Mouse (Mus musculus) midbrain, embryonic 12.5 days (tissue): ENCODE data around the gene Olfr711. TPM values are rescaled to one million over a fixed set of nuclear protein-coding genes. Genes with fewer than 3 reads are reported as not detected.
"Not testable (repeated sequence)": the region's sequence is repeated elsewhere in the genome, so short reads cannot be mapped to it uniquely, and the experiment has no call there.

Source experiments
- ATAC-seq: fragments of 200-750 bp; cut with Nextera tagmentation; 2 replicates; pipeline ENCODE4 v1.8.0; 2017; ENCODE audit warnings: low read depth, moderate TSS enrichment, moderate library complexity; ENCODE audit not compliant: low FRiP score
- H3K27ac ChIP-seq: fragments of 300-500 bp; sonication (generic); replicated peaks from 2 replicates; pipeline ENCODE4 v1.5.1; 2016; ENCODE audit warnings: mild to moderate bottlenecking
- H3K27me3 ChIP-seq: fragments of 300-500 bp; sonication (generic); 2 replicates; pipeline ENCODE4 v1.6.1; 2016; ENCODE audit warnings: mild to moderate bottlenecking
- H3K36me3 ChIP-seq: fragments of 300-500 bp; sonication (generic); 2 replicates; pipeline ENCODE4 v1.6.1; 2016
- H3K4me1 ChIP-seq: fragments of 300-500 bp; sonication (generic); 2 replicates; pipeline ENCODE4 v1.6.1; 2016
- H3K4me2 ChIP-seq: fragments of 300-500 bp; sonication (generic); replicated peaks from 2 replicates; pipeline ENCODE4 v1.6.1; 2016; ENCODE audit warnings: mild to moderate bottlenecking, moderate library complexity
- H3K4me3 ChIP-seq: fragments of 300-500 bp; sonication (generic); 2 replicates; pipeline ENCODE4 v1.5.1; 2016; ENCODE audit warnings: mild to moderate bottlenecking
- H3K9ac ChIP-seq: fragments of 300-500 bp; sonication (generic); replicated peaks from 2 replicates; pipeline ENCODE4 v1.6.1; 2016; ENCODE audit warnings: mild to moderate bottlenecking, moderate library complexity
- H3K9me3 ChIP-seq: fragments of 300-500 bp; sonication (generic); 2 replicates; pipeline ENCODE4 v1.6.1; 2016; ENCODE audit warnings: mild to moderate bottlenecking
- WGBS: fragments of 180-500 bp; shearing (Covaris S2); methylation state at CpG from one replicate; pipeline ENCODE4 v1.1.7; 2016; 5-methylcytosine and 5-hydroxymethylcytosine counted together
- polyA plus RNA-seq: library from polyadenylated mRNA; unstranded; fragments of >200 nt; fragmentation: Nextera tagmentation; extraction: Ambion mirVana; gene quantifications from 2 replicates; pipeline ENCODE4 v1.2.1, GENCODE M21; 2016

Olfr711 gene
- not detected in 2 replicates for polyA plus RNA-seq

DNA sequence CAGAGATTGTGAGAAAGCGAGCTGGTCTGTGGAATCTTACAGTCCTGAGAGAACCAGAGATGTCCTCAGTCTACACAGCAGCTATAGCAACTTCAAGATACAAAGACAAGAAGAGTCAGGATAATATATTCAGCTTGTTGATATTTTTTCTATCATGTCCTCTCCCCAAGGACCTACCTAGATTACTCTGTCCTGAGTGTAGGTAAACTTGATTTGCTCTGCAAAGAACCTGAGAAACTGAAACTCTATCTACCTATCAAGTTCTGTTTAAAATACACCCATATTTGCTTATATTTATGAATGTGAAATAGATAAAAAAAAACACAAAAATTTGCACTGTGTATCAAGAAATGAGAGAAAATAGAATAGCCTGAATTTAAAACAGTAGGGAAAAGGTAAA lies at the start of gene Olfr711:
Gene Olfr711, minus strand, starts transcription at position 101 of the 400 bp plus-strand sequence.
- ATAC-seq: no peak
- H3K9ac ChIP-seq: no peak within 1 kb of the TSS
- H3K27ac ChIP-seq: no peak within 1 kb of the TSS
- WGBS: 81% methylated on average over 1 of the region's 1 CpGs
- H3K4me3 ChIP-seq: no peak within 1 kb of the TSS
- H3K27me3 ChIP-seq: no peaks in the 10 kb centered on the region
- H3K9me3 ChIP-seq: no peaks in the 10 kb centered on the region
- no peaks in the 10 kb centered on the region for H3K36me3 ChIP-seq
- no peaks in the 10 kb centered on the region for H3K4me1 ChIP-seq
- H3K4me2 ChIP-seq: no peak within 1 kb of the TSS

DNA sequence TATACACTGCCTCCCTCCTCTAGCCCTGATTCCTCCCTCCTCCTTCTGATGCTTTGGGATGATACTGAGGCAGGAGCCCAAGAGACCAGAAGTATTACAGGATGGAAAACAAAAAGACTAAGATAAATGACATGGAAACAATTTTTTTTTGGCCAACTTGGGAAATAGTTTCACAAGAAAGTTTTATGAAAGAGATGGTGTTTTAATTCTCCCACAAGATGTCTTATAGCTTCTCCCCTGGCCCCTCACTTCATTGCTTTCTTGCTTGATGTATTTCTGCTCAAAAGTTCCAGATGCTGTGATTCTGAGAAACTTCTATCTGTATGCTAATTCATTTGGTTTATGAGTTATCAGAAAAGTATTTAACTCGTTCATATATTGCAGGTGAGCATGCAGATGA lies 30.7 kb upstream of the Olfr711 start, which contains the start of gene Olfr2:
Gene Olfr2, minus strand, starts transcription at position 101 of the 400 bp plus-strand sequence.
- no peaks in the 10 kb centered on the region for H3K4me1 ChIP-seq
- no peaks in the 10 kb centered on the region for H3K27me3 ChIP-seq
- H3K36me3 ChIP-seq: no peaks in the 10 kb centered on the region
- H3K9me3 ChIP-seq: no peaks in the 10 kb centered on the region
- H3K27ac ChIP-seq: no peak within 1 kb of the TSS
- ATAC-seq: no peak
- H3K4me2 ChIP-seq: no peak within 1 kb of the TSS
- WGBS: 50% methylated on average over 1 of the region's 1 CpGs
- H3K4me3 ChIP-seq: no peak within 1 kb of the TSS
- H3K9ac ChIP-seq: no peak within 1 kb of the TSS

DNA sequence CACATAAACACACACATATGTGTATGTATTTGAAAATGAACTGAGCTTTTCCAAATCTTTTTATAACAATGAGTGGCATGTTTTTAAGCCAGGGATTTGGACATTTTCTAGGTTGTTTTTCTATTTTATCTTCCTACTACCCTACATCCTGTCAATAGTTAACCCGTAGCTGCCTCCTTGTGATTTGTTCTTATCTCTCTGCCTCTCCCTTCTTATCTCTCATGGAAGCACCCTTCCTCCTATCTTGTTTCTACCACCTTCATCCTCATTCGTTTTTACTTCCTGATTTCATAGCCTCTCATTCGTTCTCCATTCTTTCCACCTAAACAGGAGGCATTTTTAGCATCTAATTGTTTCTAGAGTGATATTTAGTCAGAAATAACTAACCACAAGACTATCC lies 28.9 kb upstream of the Olfr711 start:
- ATAC-seq: no peak
- WGBS: 70% methylated on average over 3 of the region's 3 CpGs
- no peaks in the 10 kb centered on the region for H3K4me1 ChIP-seq

DNA sequence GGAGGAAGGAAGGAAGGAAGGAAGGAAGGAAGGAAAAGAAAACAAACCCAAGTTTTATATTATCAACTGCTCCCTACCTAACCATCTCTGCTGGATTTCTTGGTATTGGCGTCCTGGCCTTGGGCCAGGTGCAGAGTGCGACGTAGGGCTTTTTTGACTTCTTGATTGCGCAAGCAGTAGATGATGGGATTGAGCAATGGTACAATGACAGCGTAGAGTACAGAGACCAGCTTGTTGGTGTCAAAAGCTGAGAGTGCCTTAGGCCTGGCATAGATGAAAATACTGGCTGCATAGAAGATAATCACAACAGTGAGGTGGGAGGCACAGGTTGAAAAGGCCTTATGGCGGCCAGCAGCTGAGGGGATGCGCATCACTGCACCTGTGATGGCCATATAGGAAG lies 25.5 kb upstream of the Olfr711 start:
- no peaks in the 10 kb centered on the region for H3K27me3 ChIP-seq
- H3K9ac ChIP-seq: no peak overlapping the region
- H3K27ac ChIP-seq: no peak overlapping the region
- no peaks in the 10 kb centered on the region for H3K36me3 ChIP-seq
- no peaks in the 10 kb centered on the region for H3K4me1 ChIP-seq
- no peak for ATAC-seq
- H3K4me2 ChIP-seq: no peak overlapping the region
- no peaks in the 10 kb centered on the region for H3K9me3 ChIP-seq
- H3K4me3 ChIP-seq: no peak overlapping the region
- 94% methylated on average over 7 of the region's 7 CpGs for WGBS

More for the DNA sequence above, 28.9 kb upstream of the Olfr711 start:
- no peak overlapping the region for H3K27ac ChIP-seq
- no peaks in the 10 kb centered on the region for H3K36me3 ChIP-seq
- H3K27me3 ChIP-seq: no peaks in the 10 kb centered on the region
- no peak overlapping the region for H3K9ac ChIP-seq
- H3K4me3 ChIP-seq: no peak overlapping the region
- no peak overlapping the region for H3K4me2 ChIP-seq
- H3K9me3 ChIP-seq: no peaks in the 10 kb centered on the region

DNA sequence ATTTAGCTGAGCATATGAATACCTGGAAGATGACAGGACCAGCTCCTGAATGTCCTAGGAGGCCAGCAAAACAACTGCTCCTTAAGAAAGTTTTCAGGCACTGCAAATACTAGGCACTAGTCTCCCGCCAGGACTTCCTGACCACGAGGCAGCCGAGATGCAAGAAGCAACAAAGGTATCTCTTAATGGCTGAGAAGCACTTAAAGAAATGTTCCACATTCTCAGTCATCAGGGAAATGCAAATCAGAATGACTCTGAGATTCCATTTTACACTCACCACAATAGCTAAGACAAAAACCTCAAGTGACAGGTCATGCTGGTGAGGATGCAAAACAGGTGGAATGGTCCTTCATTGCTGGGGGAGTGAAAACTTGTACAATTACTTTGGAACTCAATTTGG lies 10.0 kb upstream of the Olfr711 start:
- 92% methylated on average over 3 of the region's 3 CpGs for WGBS
- Histone ChIP-seq H3K4me3 (no peak overlapping the region), H3K27me3 (no peaks in the 10 kb centered on the region), H3K4me2 (no peak overlapping the region), H3K27ac (no peak overlapping the region), H3K4me1 (no peaks in the 10 kb centered on the region), H3K9ac (no peak overlapping the region), H3K9me3 (no peaks in the 10 kb centered on the region), H3K36me3 (no peaks in the 10 kb centered on the region)
- ATAC-seq: no peak

DNA sequence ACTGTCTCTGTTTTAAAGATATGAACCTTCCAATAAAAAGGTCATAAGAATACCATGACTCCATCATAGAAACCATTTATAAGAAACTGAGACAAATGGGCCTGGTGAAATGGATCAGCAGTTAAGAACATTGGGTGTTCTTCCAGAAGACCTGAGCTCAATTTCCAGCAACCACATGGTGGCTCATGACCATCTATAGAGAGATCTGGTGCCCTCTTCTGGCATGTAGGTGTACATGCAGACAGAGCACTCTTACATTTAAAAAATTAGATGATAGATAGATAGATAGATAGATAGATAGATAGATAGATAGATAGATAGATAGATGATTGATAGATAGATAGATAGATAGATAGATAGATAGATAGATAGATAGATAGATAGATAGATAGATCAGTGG lies 7.8 kb downstream of the Olfr711 start:
- not testable (repeated sequence) for H3K9ac ChIP-seq, H3K9me3 ChIP-seq, H3K4me2 ChIP-seq, ATAC-seq, H3K36me3 ChIP-seq, H3K4me1 ChIP-seq, H3K27ac ChIP-seq, H3K27me3 ChIP-seq, H3K4me3 ChIP-seq

DNA sequence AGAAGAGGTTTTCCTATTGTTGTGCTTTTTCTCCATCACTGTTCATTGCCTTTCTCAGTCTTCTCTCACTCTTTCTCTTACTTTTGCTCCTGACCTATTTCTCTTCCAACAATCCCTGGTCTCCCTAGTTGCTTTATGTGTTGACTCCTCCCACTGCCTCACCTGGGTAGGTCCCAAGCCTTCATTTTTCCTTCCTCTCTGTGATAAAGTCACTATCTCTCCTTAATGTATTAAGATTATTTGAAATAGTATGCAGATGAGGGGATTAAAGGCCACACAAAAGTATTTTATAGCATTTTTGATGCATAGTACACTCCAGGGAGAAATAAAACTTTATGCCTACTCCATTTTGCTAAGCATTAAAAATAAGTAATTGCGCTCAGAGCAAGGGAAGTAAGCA lies 11.4 kb downstream of the Olfr711 start, which contains the start of gene Olfr6:
Gene Olfr6, minus strand, starts transcription at position 101 of the 400 bp plus-strand sequence.
- Histone ChIP-seq H3K4me1 (no peaks in the 10 kb centered on the region), H3K4me3 (no peak within 1 kb of the TSS), H3K27ac (no peak within 1 kb of the TSS), H3K9ac (no peak within 1 kb of the TSS), H3K27me3 (no peaks in the 10 kb centered on the region), H3K36me3 (no peaks in the 10 kb centered on the region), H3K9me3 (no peaks in the 10 kb centered on the region), H3K4me2 (no peak within 1 kb of the TSS)
- no peak for ATAC-seq
- WGBS: 94% methylated on average over 1 of the region's 1 CpGs

DNA sequence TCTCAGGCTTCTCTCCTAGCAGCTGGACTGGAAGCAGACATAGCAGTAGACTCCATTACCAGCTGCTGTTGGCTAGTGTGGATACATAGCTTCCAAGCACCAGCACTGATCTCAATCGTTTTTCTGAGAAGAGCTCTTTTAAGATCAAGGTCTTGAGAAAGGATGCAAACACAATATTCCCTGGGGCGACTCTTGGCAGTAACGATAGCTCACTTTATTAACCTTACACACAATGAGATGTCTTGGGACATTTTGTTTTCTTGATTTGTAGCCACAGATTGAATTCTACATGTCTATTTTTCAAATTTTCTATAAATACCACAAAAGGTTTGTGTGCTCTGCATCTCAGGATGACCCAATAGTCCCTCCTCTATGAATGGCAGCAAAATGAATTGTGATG lies 27.0 kb downstream of the Olfr711 start, which contains the start of gene Olfr710:
Gene Olfr710, minus strand, starts transcription at position 101 of the 400 bp plus-strand sequence.
- Histone ChIP-seq H3K4me3 (no peak within 1 kb of the TSS), H3K9ac (no peak within 1 kb of the TSS), H3K27me3 (no peaks in the 10 kb centered on the region), H3K4me1 (no peaks in the 10 kb centered on the region), H3K27ac (no peak within 1 kb of the TSS), H3K36me3 (no peaks in the 10 kb centered on the region), H3K4me2 (no peak within 1 kb of the TSS), H3K9me3 (no peaks in the 10 kb centered on the region)
- no peak for ATAC-seq
- WGBS: 80% methylated on average over 3 of the region's 3 CpGs

DNA sequence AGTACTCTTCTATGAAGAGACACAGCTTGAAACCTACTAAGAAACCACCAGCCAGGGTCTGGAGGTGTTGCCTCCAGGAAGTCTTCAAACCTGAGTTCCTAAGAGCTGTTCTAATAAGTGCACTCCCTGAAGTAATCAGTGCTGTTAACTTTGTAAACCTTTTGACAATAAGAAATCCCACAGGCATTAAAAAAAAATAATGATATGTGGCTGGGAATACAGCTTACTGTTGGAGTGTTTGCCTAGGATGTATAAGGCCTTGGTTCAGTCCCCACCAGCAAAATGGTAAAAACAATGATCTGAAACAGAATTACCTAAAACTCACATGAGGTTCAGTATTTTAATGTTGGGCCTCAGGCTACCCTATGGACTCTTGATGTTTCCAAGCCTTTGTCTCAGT lies 43.1 kb downstream of the Olfr711 start, which contains the start of gene Olfr709-ps1:
Gene Olfr709-ps1, minus strand, starts transcription at position 101 of the 400 bp plus-strand sequence.
- Histone ChIP-seq H3K4me3 (no peak within 1 kb of the TSS), H3K27me3 (no peaks in the 10 kb centered on the region), H3K27ac (no peak within 1 kb of the TSS), H3K9ac (no peak within 1 kb of the TSS), H3K4me1 (no peaks in the 10 kb centered on the region), H3K4me2 (no peak within 1 kb of the TSS), H3K9me3 (no peaks in the 10 kb centered on the region), H3K36me3 (no peaks in the 10 kb centered on the region)
- no peak for ATAC-seq

DNA sequence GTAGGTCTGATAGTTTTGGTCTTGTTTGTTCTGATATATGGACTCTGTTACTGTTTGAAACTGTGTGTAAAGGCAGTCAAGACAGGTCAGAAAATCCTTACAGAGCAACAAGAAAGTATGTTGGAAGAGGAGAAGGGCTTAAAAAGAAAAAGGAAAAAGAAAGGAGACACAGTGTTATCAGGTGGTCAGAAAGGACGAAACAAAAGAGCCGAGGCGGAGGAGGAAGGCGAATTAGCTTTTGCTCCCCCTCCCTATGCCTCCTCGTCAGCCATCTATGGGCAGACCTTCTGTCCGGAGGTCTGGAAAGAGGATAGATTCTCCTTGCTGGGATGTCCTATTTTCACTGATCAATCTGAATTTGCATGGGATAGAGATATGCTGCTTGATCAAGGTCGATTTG lies 54.3 kb downstream of the Olfr711 start:
- 89% methylated on average over 7 of the region's 7 CpGs for WGBS
- not testable (repeated sequence) for H3K4me3 ChIP-seq, H3K27ac ChIP-seq, ATAC-seq, H3K9me3 ChIP-seq, H3K4me2 ChIP-seq, H3K27me3 ChIP-seq, H3K4me1 ChIP-seq, H3K9ac ChIP-seq, H3K36me3 ChIP-seq

Other genes with a start within 250 kb of the Olfr711 start
- gene Olfr697, start 233.0 kb downstream of the Olfr711 start, polyA plus RNA-seq: not detected in 2 replicates
- not detected in 2 replicates for gene Olfr698, start 220.1 kb downstream of the Olfr711 start, polyA plus RNA-seq
- not detected in 2 replicates for gene Olfr699, start 182.3 kb downstream of the Olfr711 start, polyA plus RNA-seq
- gene Olfr700, start 166.6 kb downstream of the Olfr711 start, polyA plus RNA-seq: not detected in 2 replicates
- not detected in 2 replicates for gene Olfr701, start 161.3 kb downstream of the Olfr711 start, polyA plus RNA-seq
- gene Olfr702, start 141.6 kb downstream of the Olfr711 start, polyA plus RNA-seq: not detected in 2 replicates
- not detected in 2 replicates for gene Olfr703, start 132.1 kb downstream of the Olfr711 start, polyA plus RNA-seq
- gene Olfr704, start 112.3 kb downstream of the Olfr711 start, polyA plus RNA-seq: not detected in 2 replicates
- not detected in 2 replicates for gene Olfr705, start 98.6 kb downstream of the Olfr711 start, polyA plus RNA-seq
- not detected in 2 replicates for gene Olfr706, start 87.3 kb downstream of the Olfr711 start, polyA plus RNA-seq
- not detected in 2 replicates for gene Olfr707, start 74.2 kb downstream of the Olfr711 start, polyA plus RNA-seq
- not detected in 2 replicates for gene Olfr1532-ps1, start 67.5 kb downstream of the Olfr711 start, polyA plus RNA-seq
- not detected in 2 replicates for gene Olfr709-ps1, start 43.2 kb downstream of the Olfr711 start, polyA plus RNA-seq
- not detected in 2 replicates for gene Olfr710, start 27.1 kb downstream of the Olfr711 start, polyA plus RNA-seq
- gene Olfr6, start 11.5 kb downstream of the Olfr711 start, polyA plus RNA-seq: not detected in 2 replicates
- not detected in 2 replicates for gene Olfr2, start 30.6 kb upstream of the Olfr711 start, polyA plus RNA-seq
- not detected in 2 replicates for gene Olfr713, start 55.7 kb upstream of the Olfr711 start, polyA plus RNA-seq
- not detected in 2 replicates for gene Olfr714, start 95.5 kb upstream of the Olfr711 start, polyA plus RNA-seq
- gene Olfr17, start 117.8 kb upstream of the Olfr711 start, polyA plus RNA-seq: not detected in 2 replicates
- gene Olfr715b, start 134.9 kb upstream of the Olfr711 start, polyA plus RNA-seq: not detected in 2 replicates
- gene Olfr715, start 155.6 kb upstream of the Olfr711 start, polyA plus RNA-seq: not detected in 2 replicates
- not detected in 2 replicates for gene Olfr716, start 162.9 kb upstream of the Olfr711 start, polyA plus RNA-seq
- gene Nlrp14, start 191.5 kb upstream of the Olfr711 start, polyA plus RNA-seq: not detected in 2 replicates
- not detected in 2 replicates for gene Rbmxl2, start 234.0 kb upstream of the Olfr711 start, polyA plus RNA-seq